Mouse (Mus musculus) C2C12 (cell line): ENCODE data around the gene Cdk4.

Source experiments
- CTCF ChIP-seq: IDR thresholded peaks from one replicate; pipeline ENCODE4 v1.5.1; 2011; ENCODE audit not compliant: control insufficient read depth, insufficient read depth, insufficient read length
- USF1 ChIP-seq: IDR thresholded peaks from one replicate; pipeline ENCODE4 v1.6.1; 2011; ENCODE audit warnings: low read depth, mild to moderate bottlenecking, control low read depth, moderate library complexity

- TF ChIP-seq CTCF, result no peak
- no peak for TF ChIP-seq USF1
Observed at GRCm38 (mm10) chr10:127062503-127062902, 831 bp upstream of the Cdk4 start.
